Mouse (Mus musculus) hindbrain, embryonic 13.5 days (tissue): ENCODE measurements around the gene Laptm5. TPM values are rescaled to one million over a fixed set of nuclear protein-coding genes. Genes with fewer than 3 reads are reported as not detected.

Experiments used
- ATAC-seq: fragments of 200-750 bp; cut with Nextera tagmentation; 2 replicates; pipeline ENCODE4 v1.8.0; 2017; ENCODE audit warnings: moderate TSS enrichment; ENCODE audit not compliant: low FRiP score
- H3K27ac ChIP-seq: fragments of 300-500 bp; sonication (generic); 2 replicates; pipeline ENCODE4 v1.5.1; 2015; ENCODE audit warnings: inconsistent platforms, mild to moderate bottlenecking, moderate library complexity
- H3K27me3 ChIP-seq: fragments of 300-500 bp; sonication (generic); 2 replicates; pipeline ENCODE4 v1.6.1; 2015; ENCODE audit warnings: mild to moderate bottlenecking, inconsistent platforms
- H3K36me3 ChIP-seq: fragments of 300-500 bp; sonication (generic); 2 replicates; pipeline ENCODE4 v1.6.1; 2015; ENCODE audit warnings: mild to moderate bottlenecking, inconsistent platforms
- H3K4me1 ChIP-seq: fragments of 300-500 bp; sonication (generic); replicated peaks from 2 replicates; pipeline ENCODE4 v1.6.1; 2015; ENCODE audit warnings: inconsistent platforms
- H3K4me2 ChIP-seq: fragments of 300-500 bp; sonication (generic); 2 replicates; pipeline ENCODE4 v1.6.1; 2015; ENCODE audit warnings: inconsistent platforms, mild to moderate bottlenecking, moderate library complexity
- H3K4me3 ChIP-seq: fragments of 300-500 bp; sonication (generic); 2 replicates; pipeline ENCODE4 v1.5.1; 2015; ENCODE audit warnings: mild to moderate bottlenecking, inconsistent platforms
- H3K9ac ChIP-seq: fragments of 300-500 bp; sonication (generic); 2 replicates; pipeline ENCODE4 v1.6.1; 2015; ENCODE audit warnings: mild to moderate bottlenecking, inconsistent platforms
- H3K9me3 ChIP-seq: fragments of 300-500 bp; sonication (generic); 2 replicates; pipeline ENCODE4 v1.6.1; 2016; ENCODE audit warnings: inconsistent platforms
- WGBS: fragments of 180-500 bp; shearing (Covaris S2); methylation state at CpG from one replicate; pipeline ENCODE4 v1.1.7; 2015; 5-methylcytosine and 5-hydroxymethylcytosine counted together
- polyA plus RNA-seq: library from polyadenylated mRNA; unstranded; fragments of >200 nt; fragmentation: Nextera tagmentation; extraction: Ambion mirVana; gene quantifications from 2 replicates; pipeline ENCODE4 v1.2.1, GENCODE M21; 2015

Laptm5 gene
- polyA plus RNA-seq, 1 experiment from 2014 or later, result 31.4 TPM

- ATAC-seq, result peak; percentile 67
- Histone ChIP-seq H3K27me3 (peaks cover 3% of the 10 kb centered on the region; the same call in 1 of the 2 replicates), H3K36me3 (no peaks in the 10 kb centered on the region), H3K9me3 (no peaks in the 10 kb centered on the region), H3K4me2 (no peak overlapping the region), H3K4me3 (no peak overlapping the region), H3K4me1 (peaks cover 21% of the 10 kb centered on the region), H3K27ac (peak overlapping the region; percentile 69), H3K9ac (no peak overlapping the region)
- WGBS, result 42% methylated on average over 19 of the region's 19 CpGs
These were observed 60.7 kb downstream of the Laptm5 start for GRCm38 (mm10) chr4:130973332-130974263.

DNA sequence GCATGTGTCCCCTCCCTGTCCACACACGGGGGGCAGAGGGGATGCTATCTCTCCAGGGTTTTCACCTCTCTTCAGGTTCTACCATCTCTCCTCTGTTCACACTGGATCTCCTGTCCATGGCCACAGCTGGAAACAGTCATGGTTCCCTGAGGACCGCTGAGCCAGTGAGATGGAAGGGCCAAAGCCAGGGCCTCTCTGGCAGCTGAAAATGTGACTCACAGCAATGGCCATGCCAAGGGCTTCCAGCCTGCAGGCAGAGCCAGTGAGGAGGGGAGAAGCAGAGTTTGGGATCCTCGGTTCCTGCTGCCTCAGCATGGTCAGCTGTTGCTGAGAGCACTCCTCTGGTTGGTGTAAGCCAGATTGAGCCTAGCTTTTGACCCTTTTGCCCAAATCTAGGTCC is 66.1 kb downstream of the Laptm5 start:
- 85% methylated on average over 3 of the region's 3 CpGs for WGBS
- Histone ChIP-seq H3K9me3 (no peaks in the 10 kb centered on the region), H3K4me3 (no peak overlapping the region), H3K4me1 (peaks cover 7% of the 10 kb centered on the region; the same call in 1 of the 2 replicates), H3K27me3 (peaks cover 4% of the 10 kb centered on the region; the same call in 1 of the 2 replicates), H3K4me2 (no peak overlapping the region), H3K9ac (no peak overlapping the region), H3K27ac (no peak overlapping the region), H3K36me3 (no peaks in the 10 kb centered on the region)
- no peak for ATAC-seq

- Histone ChIP-seq H3K36me3 (no peaks in the 10 kb centered on the region), H3K9me3 (no peaks in the 10 kb centered on the region), H3K4me3 (no peak overlapping the region), H3K9ac (no peak overlapping the region), H3K4me2 (no peak overlapping the region), H3K4me1 (0 out of 2 replicates have a peak, but pooled peaks cover 3% of the 10 kb centered on the region), H3K27me3 (0 out of 2 replicates have a peak, but pooled peaks cover 4% of the 10 kb centered on the region), H3K27ac (no peak overlapping the region)
- no peak for ATAC-seq
- WGBS, result 68% methylated on average over 17 of the region's 17 CpGs
These were observed 71.7 kb downstream of the Laptm5 start for GRCm38 (mm10) chr4:130984416-130985182.

Other genes starting within 250 kb of the Laptm5 start
- 101 and 103 TPM in 2 replicates for gene Pum1, start 249.8 kb upstream of the Laptm5 start, polyA plus RNA-seq
- gene Sdc3, start 120.6 kb upstream of the Laptm5 start, polyA plus RNA-seq, result 71.3 and 76.9 TPM in 2 replicates
- 0.71 and 1.9 TPM in 2 replicates for gene Matn1, start 31.3 kb downstream of the Laptm5 start, polyA plus RNA-seq